Mouse (Mus musculus) forebrain, embryonic 13.5 days (tissue): ENCODE measurements around the gene Bcorl1. TPM values are rescaled to one million over a fixed set of nuclear protein-coding genes. Genes with fewer than 3 reads are reported as not detected.

ENCODE experiments used
- ATAC-seq: fragments of 200-750 bp; cut with Nextera tagmentation; 2 replicates; pipeline ENCODE4 v1.8.0; 2017
- H3K27ac ChIP-seq: fragments of 300-500 bp; sonication (generic); 2 replicates; pipeline ENCODE4 v1.5.1; 2015; ENCODE audit warnings: inconsistent platforms, mild to moderate bottlenecking, moderate library complexity
- H3K27me3 ChIP-seq: fragments of 300-500 bp; sonication (generic); 2 replicates; pipeline ENCODE4 v1.6.1; 2015; ENCODE audit warnings: mild to moderate bottlenecking, inconsistent platforms
- H3K36me3 ChIP-seq: fragments of 300-500 bp; sonication (generic); 2 replicates; pipeline ENCODE4 v1.6.1; 2015; ENCODE audit warnings: mild to moderate bottlenecking, inconsistent platforms; ENCODE audit not compliant: poor library complexity, severe bottlenecking
- H3K4me1 ChIP-seq: fragments of 300-500 bp; sonication (generic); 2 replicates; pipeline ENCODE4 v1.6.1; 2015; ENCODE audit warnings: inconsistent platforms
- H3K4me2 ChIP-seq: fragments of 300-500 bp; sonication (generic); 2 replicates; pipeline ENCODE4 v1.6.1; 2015; ENCODE audit warnings: inconsistent platforms, mild to moderate bottlenecking, moderate library complexity
- H3K4me3 ChIP-seq: fragments of 300-500 bp; sonication (generic); 2 replicates; pipeline ENCODE4 v1.5.1; 2015; ENCODE audit warnings: mild to moderate bottlenecking, inconsistent platforms
- H3K9ac ChIP-seq: fragments of 300-500 bp; sonication (generic); 2 replicates; pipeline ENCODE4 v1.6.1; 2015; ENCODE audit warnings: mild to moderate bottlenecking, inconsistent platforms
- H3K9me3 ChIP-seq: fragments of 300-500 bp; sonication (generic); replicated peaks from 2 replicates; pipeline ENCODE4 v1.6.1; 2016; ENCODE audit warnings: inconsistent platforms
- WGBS: fragments of 180-500 bp; shearing (Covaris S2); methylation state at CpG from one replicate; pipeline ENCODE4 v1.1.7; 2015; 5-methylcytosine and 5-hydroxymethylcytosine counted together
- polyA plus RNA-seq: library from polyadenylated mRNA; unstranded; fragments of >200 nt; fragmentation: Nextera tagmentation; extraction: Ambion mirVana; gene quantifications from 2 replicates; pipeline ENCODE4 v1.2.1, GENCODE M21; 2015

Bcorl1 gene
- polyA plus RNA-seq, 1 experiment from 2014 or later: 6.5 TPM

GRCm38 (mm10) chrX:48343461-48343952 lies 2.3 kb downstream of the Bcorl1 start:
- peak; percentile 96 for ATAC-seq
- Histone ChIP-seq H3K4me2 (peak overlapping the region; percentile 72), H3K36me3 (no peaks in the 10 kb centered on the region), H3K4me1 (peaks cover 15% of the 10 kb centered on the region; the same call in 1 of the 2 replicates), H3K9me3 (no peaks in the 10 kb centered on the region), H3K4me3 (peak overlapping the region; percentile 58), H3K9ac (peak overlapping the region; percentile 71), H3K27ac (peak overlapping the region; percentile 81), H3K27me3 (no peaks in the 10 kb centered on the region)
- WGBS: 10% methylated on average over 23 of the region's 36 CpGs

DNA sequence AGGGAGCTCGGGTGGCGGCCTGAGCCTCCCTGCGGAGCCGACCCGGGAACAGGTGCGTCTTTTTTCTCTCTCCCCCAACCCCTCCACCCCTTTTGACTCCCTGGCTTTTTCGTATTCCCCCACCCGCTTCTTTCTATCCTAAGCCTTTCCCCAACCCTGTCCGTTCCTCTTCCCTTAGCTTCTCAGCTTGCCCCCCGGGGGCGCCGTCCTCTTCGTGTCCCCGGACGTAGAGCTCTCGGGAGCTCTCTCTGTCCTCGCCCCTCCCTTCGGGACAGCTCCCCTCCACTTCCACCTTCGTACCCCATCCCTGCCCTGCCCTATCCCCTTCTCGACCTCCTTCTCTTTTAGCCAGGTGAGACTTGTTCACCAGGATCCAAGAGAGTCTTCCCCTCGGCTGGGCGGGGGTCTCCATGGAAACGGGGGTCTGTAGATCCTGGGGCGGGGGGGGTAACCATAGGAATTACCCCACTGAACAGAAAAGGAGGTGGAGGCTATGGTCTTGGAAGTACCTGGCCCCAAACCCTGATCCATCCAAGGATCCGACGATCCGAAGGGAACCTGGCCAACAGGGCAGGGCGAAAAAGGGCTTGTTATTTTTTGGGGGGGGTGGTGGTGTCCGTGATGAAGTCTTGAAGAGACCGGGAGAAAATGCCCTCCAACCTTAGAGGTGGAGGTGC lies 2.9 kb downstream of the Bcorl1 start:
- Histone ChIP-seq H3K27ac (peak overlapping the region; percentile 81), H3K27me3 (no peaks in the 10 kb centered on the region), H3K4me2 (peak overlapping the region; percentile 72), H3K4me3 (peak overlapping the region; percentile 58), H3K9ac (peak overlapping the region; percentile 71), H3K9me3 (no peaks in the 10 kb centered on the region), H3K36me3 (no peaks in the 10 kb centered on the region), H3K4me1 (peaks cover 15% of the 10 kb centered on the region; the same call in 1 of the 2 replicates)
- ATAC-seq: peak; percentile 20; the same call in 1 of the 2 replicates
- 16% methylated on average over 22 of the region's 30 CpGs for WGBS

GRCm38 (mm10) chrX:48344643-48345384 lies 3.7 kb downstream of the Bcorl1 start:
- H3K27me3 ChIP-seq: no peaks in the 10 kb centered on the region
- H3K9me3 ChIP-seq: no peaks in the 10 kb centered on the region
- peak overlapping the region; percentile 72 for H3K4me2 ChIP-seq
- H3K4me3 ChIP-seq: peak overlapping the region; percentile 58
- H3K9ac ChIP-seq: peak overlapping the region; percentile 73
- no peaks in the 10 kb centered on the region for H3K36me3 ChIP-seq
- WGBS: 20% methylated on average over 18 of the region's 61 CpGs
- H3K27ac ChIP-seq: peak overlapping the region; percentile 81
- peaks cover 15% of the 10 kb centered on the region; the same call in 1 of the 2 replicates for H3K4me1 ChIP-seq
- no peak for ATAC-seq

DNA sequence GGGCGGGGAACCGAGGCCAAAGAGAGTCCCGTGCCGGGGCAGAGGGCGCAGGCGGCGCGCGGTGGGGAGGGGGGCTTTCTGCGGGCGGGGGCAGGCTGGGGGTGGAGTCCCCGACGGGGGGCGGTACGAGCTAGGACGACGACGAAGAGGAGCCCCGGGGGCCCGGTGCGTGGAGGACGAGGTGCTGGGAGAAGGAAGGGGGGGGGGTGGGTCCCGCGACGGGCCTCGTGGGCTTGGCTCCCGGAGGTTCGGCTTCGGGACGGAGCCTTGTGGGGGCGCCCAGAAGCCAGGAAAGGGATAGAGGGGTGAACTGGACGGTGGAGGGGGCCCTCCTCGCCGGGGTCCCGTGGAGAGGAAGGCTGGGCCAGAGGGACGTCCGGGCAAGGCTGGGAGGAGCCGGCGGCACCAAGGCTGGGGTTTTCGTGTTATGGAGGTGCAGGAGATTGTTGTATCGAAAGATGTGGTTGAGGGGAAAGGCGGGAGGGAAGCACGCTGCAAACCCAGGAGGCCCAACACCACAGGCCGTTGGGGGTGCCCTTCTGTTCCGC lies 4.3 kb downstream of the Bcorl1 start:
- WGBS: 21% methylated on average over 31 of the region's 45 CpGs
- H3K4me1 ChIP-seq: peaks cover 15% of the 10 kb centered on the region; the same call in 1 of the 2 replicates
- H3K27me3 ChIP-seq: no peaks in the 10 kb centered on the region
- ATAC-seq: no peak
- H3K36me3 ChIP-seq: no peaks in the 10 kb centered on the region
- H3K4me2 ChIP-seq: peak overlapping the region; percentile 72
- H3K9ac ChIP-seq: peak overlapping the region; percentile 73
- H3K27ac ChIP-seq: no peak overlapping the region; the same call in 1 of the 2 replicates
- peak overlapping the region; percentile 58 for H3K4me3 ChIP-seq
- H3K9me3 ChIP-seq: no peaks in the 10 kb centered on the region

DNA sequence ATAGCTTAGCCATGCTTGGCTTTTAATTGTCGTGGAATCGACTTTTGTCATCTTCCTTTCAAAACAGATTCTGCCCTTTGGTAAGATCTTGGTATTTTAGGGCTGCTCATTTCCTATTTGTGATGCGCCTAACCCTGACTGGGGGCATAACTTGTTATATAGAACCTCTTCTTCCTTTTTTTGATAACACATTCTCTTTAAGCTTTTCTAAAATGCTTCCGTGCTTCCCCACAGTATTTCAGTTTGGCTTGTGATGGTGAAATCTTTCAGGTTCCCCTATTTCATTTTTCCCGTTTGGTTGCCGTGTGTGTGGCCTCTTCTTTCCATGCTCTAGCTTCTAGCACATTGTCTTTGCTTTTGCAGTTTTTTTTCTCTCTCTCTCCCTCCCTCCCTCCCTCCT lies 14.2 kb downstream of the Bcorl1 start:
- 89% methylated on average over 6 of the region's 6 CpGs for WGBS
- Histone ChIP-seq H3K27ac (no peak overlapping the region), H3K4me3 (no peak overlapping the region), H3K36me3 (no peaks in the 10 kb centered on the region), H3K9ac (no peak overlapping the region), H3K4me2 (no peak overlapping the region), H3K4me1 (no peaks in the 10 kb centered on the region), H3K27me3 (no peaks in the 10 kb centered on the region), H3K9me3 (no peaks in the 10 kb centered on the region)
- no peak for ATAC-seq

DNA sequence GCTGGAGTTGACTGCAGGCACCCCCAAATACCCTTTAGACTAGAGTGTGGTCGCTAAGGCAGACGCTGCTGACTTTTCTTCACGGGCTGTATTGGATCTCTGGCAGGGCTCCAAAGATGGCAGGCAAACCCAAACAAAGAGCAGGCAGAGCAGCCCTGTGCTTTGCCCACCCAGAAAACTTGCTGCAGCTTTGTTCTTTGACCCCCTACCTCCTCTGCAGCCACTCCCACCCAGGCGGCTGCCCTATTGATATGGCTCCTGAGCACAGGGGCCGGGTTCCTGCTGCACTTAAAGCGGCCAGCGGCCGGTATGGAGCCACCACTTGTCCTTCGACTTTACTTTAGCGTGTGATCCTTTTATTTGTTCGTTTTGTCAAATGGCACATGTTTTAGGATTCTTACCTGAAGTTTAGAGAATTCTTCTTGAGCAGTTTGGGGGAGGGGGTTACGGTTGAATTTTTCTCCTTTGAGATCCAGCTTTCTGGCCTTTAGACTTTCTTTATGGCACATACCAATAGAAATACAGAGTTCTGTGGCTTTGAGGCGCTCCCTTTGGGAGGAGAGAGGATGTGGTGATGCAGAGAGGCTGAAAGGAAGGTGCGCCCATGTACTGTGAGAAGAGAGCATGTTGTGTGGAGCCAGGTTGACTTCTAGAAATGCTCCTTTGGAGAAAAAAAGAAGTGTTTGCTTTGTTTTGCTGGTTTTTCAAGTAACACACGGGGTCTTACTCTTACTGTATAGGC lies 24.8 kb downstream of the Bcorl1 start:
- Histone ChIP-seq H3K9me3 (no peaks in the 10 kb centered on the region), H3K9ac (no peak overlapping the region), H3K4me2 (no peak overlapping the region), H3K4me3 (no peak overlapping the region), H3K4me1 (peaks cover 10% of the 10 kb centered on the region), H3K27me3 (no peaks in the 10 kb centered on the region), H3K36me3 (peaks cover 52% of the 10 kb centered on the region), H3K27ac (no peak overlapping the region)
- ATAC-seq: peak; percentile 53; the same call in 1 of the 2 replicates
- WGBS: 40% methylated on average over 15 of the region's 15 CpGs

DNA sequence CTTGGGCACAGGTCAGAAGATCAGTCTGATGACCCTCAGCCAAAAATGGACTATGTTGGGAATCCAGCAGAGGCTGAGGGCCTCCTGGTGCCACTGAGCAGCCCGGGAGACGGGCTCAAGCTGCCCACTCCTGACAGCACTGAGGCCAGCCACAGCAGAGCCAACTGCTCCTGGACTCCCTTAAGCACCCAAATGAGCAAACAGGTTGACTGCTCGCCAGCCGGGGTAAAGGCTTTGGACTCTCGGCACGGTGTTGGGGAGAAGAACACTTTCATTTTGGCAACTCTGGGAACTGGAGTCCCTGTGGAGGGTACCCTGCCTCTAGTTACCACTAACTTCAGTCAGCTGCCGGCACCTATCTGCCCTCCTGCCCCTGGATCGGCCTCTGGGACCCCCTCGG lies 26.7 kb downstream of the Bcorl1 start:
- no peak overlapping the region for H3K9ac ChIP-seq
- 97% methylated on average over 8 of the region's 9 CpGs for WGBS
- no peaks in the 10 kb centered on the region for H3K9me3 ChIP-seq
- H3K4me3 ChIP-seq: no peak overlapping the region
- H3K27ac ChIP-seq: no peak overlapping the region
- H3K36me3 ChIP-seq: peaks cover 57% of the 10 kb centered on the region
- no peaks in the 10 kb centered on the region for H3K27me3 ChIP-seq
- peaks cover 10% of the 10 kb centered on the region for H3K4me1 ChIP-seq
- no peak for ATAC-seq
- H3K4me2 ChIP-seq: no peak overlapping the region

DNA sequence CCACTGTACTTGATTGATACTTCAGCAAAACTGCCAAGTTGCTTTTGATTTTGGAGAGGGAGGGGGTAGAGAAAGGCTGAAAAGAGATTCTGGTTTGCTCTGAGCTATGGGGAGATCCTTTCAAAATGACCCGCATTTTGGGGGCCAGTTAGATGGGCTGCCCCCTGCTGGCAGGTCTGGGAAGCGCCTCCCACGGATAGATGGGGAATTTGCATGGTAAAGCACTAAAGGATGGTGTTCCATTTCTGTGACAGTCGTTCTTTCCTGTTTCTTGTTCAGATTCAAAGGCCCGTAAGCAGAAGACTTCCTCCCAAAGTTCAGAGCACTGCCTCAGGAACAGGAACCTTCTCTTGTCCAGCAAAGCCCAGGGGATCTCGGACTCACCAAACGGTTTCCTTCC lies 42.5 kb downstream of the Bcorl1 start:
- Histone ChIP-seq H3K27ac (no peak overlapping the region), H3K9me3 (no peaks in the 10 kb centered on the region), H3K4me2 (no peak overlapping the region), H3K4me3 (no peak overlapping the region), H3K9ac (no peak overlapping the region), H3K4me1 (peaks cover 5% of the 10 kb centered on the region), H3K27me3 (no peaks in the 10 kb centered on the region), H3K36me3 (peaks cover 62% of the 10 kb centered on the region)
- no peak for ATAC-seq
- WGBS: 44% methylated on average over 7 of the region's 7 CpGs

- Histone ChIP-seq H3K4me3 (no peak overlapping the region), H3K27me3 (no peaks in the 10 kb centered on the region), H3K4me1 (peaks cover 5% of the 10 kb centered on the region), H3K36me3 (peaks cover 70% of the 10 kb centered on the region), H3K4me2 (no peak overlapping the region), H3K9me3 (no peaks in the 10 kb centered on the region), H3K27ac (peak overlapping the region; percentile 66), H3K9ac (no peak overlapping the region)
- peak; percentile 75; the same call in 1 of the 2 replicates for ATAC-seq
- 16% methylated on average over 4 of the region's 4 CpGs for WGBS
Measured at GRCm38 (mm10) chrX:48385927-48386326, 44.8 kb downstream of the Bcorl1 start.

- 90% methylated on average over 6 of the region's 6 CpGs for WGBS
- no peak overlapping the region for H3K4me2 ChIP-seq
- H3K9ac ChIP-seq: no peak overlapping the region
- H3K27me3 ChIP-seq: no peaks in the 10 kb centered on the region
- peaks cover 79% of the 10 kb centered on the region for H3K36me3 ChIP-seq
- H3K4me1 ChIP-seq: peaks cover 5% of the 10 kb centered on the region
- no peaks in the 10 kb centered on the region for H3K9me3 ChIP-seq
- H3K4me3 ChIP-seq: no peak overlapping the region
- no peak for ATAC-seq
- H3K27ac ChIP-seq: no peak overlapping the region
Measured at GRCm38 (mm10) chrX:48389380-48389779, 48.2 kb downstream of the Bcorl1 start.

GRCm38 (mm10) chrX:48399994-48400393 lies 58.8 kb downstream of the Bcorl1 start:
- Histone ChIP-seq H3K27ac (no peak overlapping the region), H3K27me3 (no peaks in the 10 kb centered on the region), H3K9me3 (no peaks in the 10 kb centered on the region), H3K36me3 (peaks cover 56% of the 10 kb centered on the region), H3K4me1 (no peaks in the 10 kb centered on the region), H3K4me3 (no peak overlapping the region), H3K9ac (no peak overlapping the region), H3K4me2 (no peak overlapping the region)
- no peak for ATAC-seq
- 80% methylated on average over 4 of the region's 4 CpGs for WGBS
